26 mouse cellular contexts compared by ENCODE assay signal in the genomic region with DNA sequence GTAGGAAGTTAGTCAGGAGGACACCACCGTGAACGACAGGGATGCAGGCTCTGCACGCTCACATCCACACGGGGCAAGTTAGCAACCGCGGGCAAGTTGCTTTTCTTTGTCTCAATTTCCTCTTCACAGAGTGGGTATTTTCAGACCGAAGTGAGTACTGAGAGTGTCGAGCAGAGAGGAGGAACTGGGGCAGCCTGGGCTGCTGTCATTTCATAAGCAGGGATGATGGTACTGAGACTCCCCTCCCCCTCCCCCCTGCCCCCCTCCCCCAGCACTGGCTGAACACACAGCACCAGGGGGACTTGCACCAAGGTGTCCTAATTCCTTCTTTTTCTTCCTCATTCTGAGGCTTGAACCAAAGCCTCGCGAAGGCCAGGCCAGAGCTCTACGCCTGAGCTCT. TPM values are rescaled to one million over a fixed set of nuclear protein-coding genes. Genes with fewer than 3 reads are reported as not detected.
DNase-seq lines count a peak whose midpoint lies in the region; ATAC-seq lines count a peak whose summit lies in the region.
"Had no signal": no experiment of that assay in that cellular context is flagged by ENCODE, and none has a peak within 500 bp of the region (broad histone marks: within the 10 kb centered on the region; RNA-seq: fewer than 3 reads in every experiment).

No protein-coding gene starts in this region.

- no peaks in the 10 kb centered on the region for H3K4me1 ChIP-seq in neural tube, embryonic 11.5 days (ENCODE audit: control insufficient read depth, insufficient read depth, low read length)
- no peaks in the 10 kb centered on the region for H3K4me1 ChIP-seq in neural tube, embryonic 15.5 days
- H3K4me1 ChIP-seq in kidney, embryonic 15.5 days = no peaks in the 10 kb centered on the region
- H3K4me1 ChIP-seq: forebrain, embryonic 10.5 days; heart, embryonic 13.5 days; limb, embryonic 15.5 days had no signal

- H3K27me3 ChIP-seq in neural tube, embryonic 11.5 days (ENCODE audit: control insufficient read depth, insufficient read depth, low read length) = no peaks in the 10 kb centered on the region
- no peaks in the 10 kb centered on the region for H3K27me3 ChIP-seq in neural tube, embryonic 15.5 days (replicated peaks)
- H3K27me3 ChIP-seq in kidney, embryonic 15.5 days = no peaks in the 10 kb centered on the region
- H3K27me3 ChIP-seq: heart, embryonic 13.5 days; limb, embryonic 15.5 days had no signal

- H3K9me3 ChIP-seq in neural tube, embryonic 11.5 days (ENCODE audit: control insufficient read depth, low read length) = no peaks in the 10 kb centered on the region
- H3K9me3 ChIP-seq in neural tube, embryonic 15.5 days (replicated peaks) = no peaks in the 10 kb centered on the region
- no peaks in the 10 kb centered on the region for H3K9me3 ChIP-seq in kidney, embryonic 15.5 days (replicated peaks)
- H3K9me3 ChIP-seq: forebrain, embryonic 10.5 days; heart, embryonic 13.5 days; limb, embryonic 15.5 days had no signal

- 88% methylated on average over 11 of the region's 11 CpGs for WGBS in neural tube, embryonic 11.5 days
- WGBS in neural tube, embryonic 15.5 days = 90% methylated on average over 11 of the region's 11 CpGs
- 80% methylated on average over 11 of the region's 11 CpGs for WGBS in kidney, embryonic 15.5 days

- no peak for ATAC-seq in CD4-positive, CD25-positive, alpha-beta regulatory T cell, adult 4 months
- ATAC-seq in neural tube, embryonic 11.5 days (ENCODE audit: insufficient read depth, low FRiP score, low TSS enrichment) = no peak
- ATAC-seq in neural tube, embryonic 15.5 days (ENCODE audit: low FRiP score) = no peak
- peak; percentile 89 for ATAC-seq in megakaryocyte, adult 5-6 weeks (ENCODE audit: poor library complexity, severe bottlenecking)
- no peak for ATAC-seq in kidney, embryonic 15.5 days (replicated peaks; ENCODE audit: low FRiP score)
- ATAC-seq: hindbrain, embryonic 16.5 days; intestine, embryonic 16.5 days had no signal

- H3K4me2 ChIP-seq in neural tube, embryonic 11.5 days (ENCODE audit: low read depth) = no peak overlapping the region
- no peak overlapping the region for H3K4me2 ChIP-seq in neural tube, embryonic 15.5 days
- H3K4me2 ChIP-seq in kidney, embryonic 15.5 days = no peak overlapping the region
- H3K4me2 ChIP-seq: heart, embryonic 13.5 days; limb, embryonic 15.5 days; lung, embryonic 14.5 days had no signal

- DNase-seq in CD4-positive, CD25-positive, alpha-beta regulatory T cell, adult 2 months (ENCODE audit: low read depth, low spot score) = peak; percentile 33
- peak; percentile 8 for DNase-seq in neural tube, embryonic 11.5 days (ENCODE audit: low spot score)
- peak; percentile 55 for DNase-seq in thymus, postnatal 14 days
- DNase-seq in gastrocnemius, postnatal 4 days (ENCODE audit: low spot score in 2 of 2) = no peak
- DNase-seq: adrenal gland, postnatal 36 days; cerebellum, adult 18-20 months; cerebellum, postnatal 25 days; gastrocnemius, adult 2 months; heart, adult 18-20 months; lung, embryonic 14.5 days; midbrain, embryonic 14.5 days had no signal

- no peak overlapping the region for H3K9ac ChIP-seq in neural tube, embryonic 11.5 days (ENCODE audit: low read length)
- no peak overlapping the region for H3K9ac ChIP-seq in neural tube, embryonic 15.5 days (replicated peaks)
- H3K9ac ChIP-seq in kidney, embryonic 15.5 days = no peak overlapping the region
- H3K9ac ChIP-seq: heart, embryonic 13.5 days; limb, embryonic 15.5 days; lung, embryonic 14.5 days had no signal

- H3K4me3 ChIP-seq in neural tube, embryonic 11.5 days (ENCODE audit: low read depth, low read length) = no peak overlapping the region
- H3K4me3 ChIP-seq in neural tube, embryonic 15.5 days (replicated peaks) = no peak overlapping the region
- H3K4me3 ChIP-seq in kidney, embryonic 15.5 days (replicated peaks) = no peak overlapping the region
- H3K4me3 ChIP-seq: forebrain, embryonic 10.5 days; gastrocnemius, adult 2 months; heart, embryonic 13.5 days; layer of hippocampus, adult 2 months; limb, embryonic 15.5 days; myocyte had no signal

- H3K36me3 ChIP-seq in neural tube, embryonic 11.5 days (ENCODE audit: control insufficient read depth, insufficient read depth, low read length) = no peaks in the 10 kb centered on the region
- H3K36me3 ChIP-seq in neural tube, embryonic 15.5 days = no peaks in the 10 kb centered on the region
- no peaks in the 10 kb centered on the region for H3K36me3 ChIP-seq in kidney, embryonic 15.5 days
- H3K36me3 ChIP-seq: forebrain, embryonic 10.5 days; heart, embryonic 13.5 days; limb, embryonic 15.5 days had no signal

- no peak overlapping the region for H3K27ac ChIP-seq in neural tube, embryonic 11.5 days (ENCODE audit: low read depth, low read length)
- H3K27ac ChIP-seq in neural tube, embryonic 15.5 days (replicated peaks) = no peak overlapping the region
- H3K27ac ChIP-seq in kidney, embryonic 15.5 days = no peak overlapping the region
- H3K27ac ChIP-seq: forebrain, embryonic 10.5 days; gastrocnemius, adult 2 months; heart, embryonic 13.5 days; layer of hippocampus, adult 2 months; limb, embryonic 15.5 days had no signal

RNA-seq across cellular contexts. Expression of gene Urad, which starts 17.3 kb away (rescaled TPM):
- polyA plus RNA-seq in CD4-positive, CD25-positive, alpha-beta regulatory T cell, adult 4 months (2017; shearing (Covaris generic)) = not detected
- not detected in 2 replicates for polyA plus RNA-seq in neural tube, embryonic 11.5 days (2014; fragmentation: Nextera tagmentation; extraction: Ambion mirVana)
- polyA plus RNA-seq in neural tube, embryonic 15.5 days (2015; fragmentation: Nextera tagmentation; extraction: Ambion mirVana) = 0.24 TPM in 1 of 2 replicates, not detected in the other
- not detected in 2 replicates for total RNA-seq in megakaryocyte, adult 5-6 weeks (2015)
- not detected in 2 replicates for total RNA-seq in megakaryocyte, adult 5-6 weeks (2017)
- total RNA-seq in gastrocnemius, postnatal 4 days (2021) = not detected
- not detected in 2 replicates for polyA plus RNA-seq in kidney, embryonic 15.5 days (2015; fragmentation: Nextera tagmentation; extraction: Ambion mirVana)
- total RNA-seq: gastrocnemius, adult 2 months; heart, adult 18-20 months; heart, postnatal 25 days; layer of hippocampus, adult 2 months; left cerebral cortex, postnatal 36 days had no signal
- polyA plus RNA-seq: forebrain, embryonic 10.5 days; heart, embryonic 13.5 days; hindbrain, embryonic 16.5 days; kidney, embryonic 16.5 days; limb, embryonic 15.5 days; lung, embryonic 14.5 days; midbrain, embryonic 14.5 days; myocyte; stomach, embryonic 16.5 days had no signal

RNA-seq across cellular contexts. Expression of gene Cdx2, which starts 32.5 kb away (rescaled TPM):
- not detected for polyA plus RNA-seq in CD4-positive, CD25-positive, alpha-beta regulatory T cell, adult 4 months (2017; shearing (Covaris generic))
- not detected in 2 replicates for polyA plus RNA-seq in neural tube, embryonic 11.5 days (2014; fragmentation: Nextera tagmentation; extraction: Ambion mirVana)
- 3.1 TPM in 1 of 2 replicates, not detected in the other for polyA plus RNA-seq in neural tube, embryonic 15.5 days (2015; fragmentation: Nextera tagmentation; extraction: Ambion mirVana)
- not detected in 2 replicates for total RNA-seq in megakaryocyte, adult 5-6 weeks (2015)
- total RNA-seq in megakaryocyte, adult 5-6 weeks (2017) = not detected in 2 replicates
- not detected for total RNA-seq in gastrocnemius, postnatal 4 days (2021)
- 0.26 TPM in 1 of 2 replicates, not detected in the other for polyA plus RNA-seq in kidney, embryonic 15.5 days (2015; fragmentation: Nextera tagmentation; extraction: Ambion mirVana)
- total RNA-seq: adrenal gland, postnatal 36 days; gastrocnemius, adult 2 months; heart, adult 18-20 months; heart, postnatal 25 days; layer of hippocampus, adult 2 months; left cerebral cortex, postnatal 36 days had no signal
- polyA plus RNA-seq: forebrain, embryonic 10.5 days; heart, embryonic 13.5 days; hindbrain, embryonic 16.5 days; kidney, embryonic 16.5 days; limb, embryonic 15.5 days; lung, embryonic 14.5 days; midbrain, embryonic 14.5 days; myocyte had no signal

Comparison
In these comparisons a context has a peak if more than half of its experiments do, and no peak if none do; other contexts are left out.
1. DNase-seq: peak in CD4-positive, CD25-positive, alpha-beta regulatory T cell, adult 2 months (single experiment), neural tube, embryonic 11.5 days (single experiment) and thymus, postnatal 14 days (single experiment); none in gastrocnemius, postnatal 4 days (0 of 2).